Mouse (Mus musculus): ENCODE data around the gene Cfh. TPM values are rescaled to one million over a fixed set of nuclear protein-coding genes. Genes with fewer than 3 reads are reported as not detected.
A peak's percentile ranks its signal among the peaks of the same experiment; 100 is the strongest.

Cfh gene
- polyA plus RNA-seq, 1 experiment from 2014 or later: 9.6 TPM

DNA sequence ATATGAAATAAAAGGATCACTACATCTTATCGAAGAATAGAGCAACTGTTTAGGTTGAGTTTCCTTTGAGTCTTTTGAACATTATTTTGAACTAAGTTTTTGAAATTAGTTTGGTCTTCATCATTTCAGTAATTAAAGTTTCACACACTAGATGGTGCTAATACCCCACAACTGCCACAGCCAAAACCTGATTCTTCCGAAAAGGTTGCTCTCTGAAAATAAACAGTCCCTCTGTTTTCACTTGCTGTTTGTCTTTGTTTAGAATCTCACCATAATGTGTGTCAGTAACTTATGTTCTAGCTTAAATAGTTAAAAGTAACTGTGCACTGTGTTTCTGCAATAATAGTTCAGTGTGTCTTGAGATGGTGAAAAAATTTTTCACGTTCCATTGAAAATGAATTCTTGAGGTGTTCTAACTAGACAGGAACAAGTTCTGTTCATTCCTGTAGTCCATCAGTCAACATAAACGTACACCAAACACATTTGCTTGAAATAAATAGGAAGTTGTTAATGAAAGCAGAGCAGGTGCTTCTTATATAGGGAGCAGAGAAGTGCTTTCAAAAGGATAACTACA, 11.9 kb downstream of the Cfh start:
- TF ChIP-seq CTCF (IDR thresholded peaks at IDR 0.05; ENCODE audit: low read depth): peak; percentile 55
- Histone ChIP-seq H3K27me3 (ENCODE audit: insufficient read depth, low read length) (no peaks in the 10 kb centered on the region), H3K9ac (no peak overlapping the region), H3K9me3 (ENCODE audit: low read depth, low read length) (no peaks in the 10 kb centered on the region), H3K4me1 (ENCODE audit: insufficient read depth) (no peaks in the 10 kb centered on the region), H3K4me2 (no peak overlapping the region), H3K4me3 (ENCODE audit: low read depth, low read length) (no peak overlapping the region), H3K36me3 (ENCODE audit: insufficient read depth) (no peaks in the 10 kb centered on the region), H3K27ac (ENCODE audit: low read depth) (no peak overlapping the region)
- DNase-seq: peak; percentile 67
- no peak for ATAC-seq (ENCODE audit: insufficient read depth)
- WGBS: 27% methylated on average over 4 of the region's 4 CpGs

DNA sequence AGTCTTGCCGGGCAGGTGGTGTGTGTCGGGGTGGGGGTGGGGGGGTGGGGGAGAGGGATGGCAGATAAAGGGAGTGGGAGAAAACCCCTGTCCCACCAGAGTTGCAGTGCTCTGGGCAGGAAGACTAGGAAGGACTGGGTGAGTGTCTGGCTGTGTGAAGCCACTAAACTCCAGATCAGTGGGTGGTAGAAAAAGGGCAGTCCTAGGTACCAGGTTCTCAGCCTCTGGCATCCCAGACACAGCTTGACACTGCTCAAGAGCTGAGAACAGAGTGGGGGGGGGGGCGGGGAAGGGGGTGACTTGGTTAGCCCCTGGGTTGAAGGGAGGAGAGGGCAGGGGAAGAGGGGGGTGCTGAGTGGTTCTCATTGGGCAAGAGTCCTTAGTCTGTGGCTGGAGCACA, 24.6 kb downstream of the Cfh start:
- WGBS: 55% methylated on average over 3 of the region's 3 CpGs

DNA sequence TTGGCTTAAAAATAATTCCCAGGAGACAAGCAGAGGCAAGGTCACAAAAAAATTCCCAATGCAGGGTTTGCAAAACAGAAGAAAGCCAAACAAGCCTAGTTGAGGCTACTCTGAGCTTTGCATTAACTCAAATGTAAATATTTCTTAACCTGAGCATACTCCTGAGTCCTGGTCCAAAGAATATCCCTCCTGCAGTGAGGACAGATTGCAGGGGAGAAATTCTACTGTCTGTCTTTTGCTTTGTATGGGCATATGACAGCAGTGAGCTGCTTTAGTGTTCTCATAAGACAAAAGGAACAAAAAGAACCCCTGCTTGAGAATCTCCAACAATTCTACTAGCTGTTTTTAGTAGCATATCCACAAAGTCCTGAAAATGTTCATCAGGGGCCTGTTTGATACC, 114.1 kb downstream of the Cfh start:
- Histone ChIP-seq H3K27me3 (ENCODE audit: insufficient read depth, low read length) (no peaks in the 10 kb centered on the region), H3K4me1 (ENCODE audit: insufficient read depth) (no peaks in the 10 kb centered on the region), H3K27ac (ENCODE audit: low read depth) (no peak overlapping the region), H3K9me3 (ENCODE audit: low read depth, low read length) (no peaks in the 10 kb centered on the region), H3K9ac (no peak overlapping the region), H3K4me2 (no peak overlapping the region), H3K4me3 (ENCODE audit: low read depth, low read length) (no peak overlapping the region), H3K36me3 (ENCODE audit: insufficient read depth) (no peaks in the 10 kb centered on the region)
- no peak for ATAC-seq (ENCODE audit: insufficient read depth)
- TF ChIP-seq CTCF (IDR thresholded peaks at IDR 0.05; ENCODE audit: low read depth): no peak
- DNase-seq: no peak

More for the DNA sequence above, 24.6 kb downstream of the Cfh start:
- DNase-seq (no peak), ATAC-seq (ENCODE audit: insufficient read depth) (no peak)
- Histone ChIP-seq H3K36me3 (ENCODE audit: insufficient read depth) (no peaks in the 10 kb centered on the region), H3K4me2 (no peak overlapping the region), H3K27me3 (ENCODE audit: insufficient read depth, low read length) (no peaks in the 10 kb centered on the region), H3K4me3 (ENCODE audit: low read depth, low read length) (no peak overlapping the region), H3K9me3 (ENCODE audit: low read depth, low read length) (no peaks in the 10 kb centered on the region), H3K27ac (ENCODE audit: low read depth) (no peak overlapping the region), H3K9ac (no peak overlapping the region), H3K4me1 (ENCODE audit: insufficient read depth) (no peaks in the 10 kb centered on the region)
- no peak for TF ChIP-seq CTCF (IDR thresholded peaks at IDR 0.05; ENCODE audit: low read depth)

Other genes with a start within 250 kb of the Cfh start
- 1.1 TPM in 2 replicates for gene Kcnt2, start 62.4 kb upstream of the Cfh start, polyA plus RNA-seq (2014; fragmentation: Nextera tagmentation; extraction: Ambion mirVana)